Mouse (Mus musculus): ENCODE measurements at regions not wholly inside any gene's neighbourhood (a gene's known extent, or its start where the extent isn't known, plus 50 kb on each side); places are given as distances from the start of the nearest gene placed in this dataset.

DNA sequence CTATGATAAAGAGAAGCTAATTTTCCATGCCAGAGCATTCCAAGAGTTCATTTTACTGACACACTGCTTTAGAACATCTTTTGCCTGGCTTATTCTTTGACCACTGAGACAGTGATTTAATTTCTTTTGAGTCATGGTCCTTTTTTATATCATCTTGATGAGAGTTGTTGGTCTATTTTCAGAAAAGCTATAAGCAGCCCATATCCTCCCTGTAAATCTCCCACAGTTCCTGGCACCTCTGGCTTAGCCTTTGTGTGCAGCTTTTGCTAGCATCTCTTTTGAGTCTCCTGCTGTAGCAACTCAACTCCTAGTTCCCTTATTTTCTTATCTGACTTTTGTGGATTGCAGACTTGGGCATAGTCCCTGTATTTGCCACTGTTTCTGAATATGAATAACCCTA is 207.5 kb upstream of the 4931417E11Rik start:
- DNase-seq (ENCODE audit: low spot score) = no peak
- H3K4me3 ChIP-seq (ENCODE audit: low read depth, low read length) = no peak overlapping the region
- no peaks in the 10 kb centered on the region for H3K36me3 ChIP-seq (replicated peaks; ENCODE audit: control insufficient read depth, insufficient read depth, low read length)
- H3K27ac ChIP-seq (ENCODE audit: low read depth) = no peak overlapping the region
- H3K4me2 ChIP-seq (ENCODE audit: low read depth, low read length) = no peak overlapping the region
- H3K4me1 ChIP-seq (ENCODE audit: control insufficient read depth, insufficient read depth) = no peaks in the 10 kb centered on the region
- H3K9ac ChIP-seq (replicated peaks; ENCODE audit: low read depth, low read length) = no peak overlapping the region
- H3K27me3 ChIP-seq (ENCODE audit: control insufficient read depth, insufficient read depth, low read length) = no peaks in the 10 kb centered on the region
- ATAC-seq (ENCODE audit: insufficient read depth, low read depth) = no peak
- H3K9me3 ChIP-seq (replicated peaks; ENCODE audit: control insufficient read depth, low read length) = no peaks in the 10 kb centered on the region
- TF ChIP-seq EP300 (IDR thresholded peaks at IDR 0.05; ENCODE audit: low read depth) (no peak), CTCF (IDR thresholded peaks at IDR 0.05; ENCODE audit: low read depth) (no peak)

DNA sequence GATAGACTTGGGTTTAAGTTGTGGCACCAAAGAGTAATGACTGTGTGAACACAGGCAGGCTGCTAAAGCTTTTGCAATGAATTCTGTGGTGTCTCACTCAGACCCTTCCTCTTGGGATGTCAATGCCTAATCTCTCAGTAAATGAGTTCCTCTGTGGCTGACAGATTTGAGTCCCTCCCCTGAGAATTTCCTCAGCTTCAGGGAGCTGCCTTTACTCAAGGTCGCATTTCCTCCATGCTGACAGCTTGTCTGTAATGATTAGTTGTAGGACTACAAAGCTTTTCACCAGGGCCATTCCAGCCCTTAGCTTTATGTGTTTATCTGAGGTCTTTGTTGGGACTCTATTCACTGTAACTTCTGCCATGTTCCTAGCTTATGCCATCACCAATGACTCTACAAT is 199.9 kb upstream of the 4931417E11Rik start:
- no peak for DNase-seq (ENCODE audit: low spot score)
- H3K9me3 ChIP-seq (replicated peaks; ENCODE audit: control insufficient read depth, low read length) = no peaks in the 10 kb centered on the region
- no peaks in the 10 kb centered on the region for H3K27me3 ChIP-seq (ENCODE audit: control insufficient read depth, insufficient read depth, low read length)
- no peak overlapping the region for H3K4me3 ChIP-seq (ENCODE audit: low read depth, low read length)
- WGBS = 10% methylated on average over 1 of the region's 1 CpGs
- H3K4me1 ChIP-seq (ENCODE audit: control insufficient read depth, insufficient read depth) = no peaks in the 10 kb centered on the region; the same call in 1 of the 2 replicates
- TF ChIP-seq EP300 (IDR thresholded peaks at IDR 0.05; ENCODE audit: low read depth) (no peak), CTCF (IDR thresholded peaks at IDR 0.05; ENCODE audit: low read depth) (no peak)
- no peak overlapping the region for H3K4me2 ChIP-seq (ENCODE audit: low read depth, low read length)
- H3K27ac ChIP-seq (ENCODE audit: low read depth) = no peak overlapping the region
- ATAC-seq (ENCODE audit: insufficient read depth, low read depth) = no peak
- no peak overlapping the region for H3K9ac ChIP-seq (replicated peaks; ENCODE audit: low read depth, low read length)
- H3K36me3 ChIP-seq (replicated peaks; ENCODE audit: control insufficient read depth, insufficient read depth, low read length) = no peaks in the 10 kb centered on the region

DNA sequence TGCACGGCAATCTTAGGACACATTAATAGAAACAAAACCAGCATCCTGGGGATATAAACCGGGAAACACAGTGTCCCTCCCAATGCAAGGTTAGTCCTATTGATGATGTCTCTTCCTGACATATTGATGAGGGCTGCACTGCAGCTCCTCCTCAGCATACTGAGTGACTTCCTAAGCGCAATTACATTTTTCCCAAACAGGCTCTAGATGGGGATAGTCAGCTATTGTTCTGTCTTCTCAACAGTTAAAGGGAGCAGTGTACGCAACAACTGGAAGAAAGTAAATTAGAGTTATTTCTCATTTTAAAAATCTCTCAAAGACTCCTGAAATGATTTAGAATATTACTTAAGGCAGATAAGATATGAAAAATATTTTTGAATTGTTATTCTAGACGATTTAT is 189.5 kb upstream of the 4931417E11Rik start:
- no peak overlapping the region for H3K4me2 ChIP-seq (ENCODE audit: low read depth, low read length)
- no peak for DNase-seq (ENCODE audit: low spot score)
- ATAC-seq (ENCODE audit: insufficient read depth, low read depth) = no peak
- no peaks in the 10 kb centered on the region for H3K27me3 ChIP-seq (ENCODE audit: control insufficient read depth, insufficient read depth, low read length)
- no peak overlapping the region for H3K27ac ChIP-seq (ENCODE audit: low read depth)
- no peak for TF ChIP-seq CTCF (IDR thresholded peaks at IDR 0.05; ENCODE audit: low read depth)
- no peak for TF ChIP-seq EP300 (IDR thresholded peaks at IDR 0.05; ENCODE audit: low read depth)
- WGBS = 63% methylated on average over 5 of the region's 5 CpGs
- no peak overlapping the region for H3K9ac ChIP-seq (replicated peaks; ENCODE audit: low read depth, low read length)
- no peaks in the 10 kb centered on the region for H3K36me3 ChIP-seq (replicated peaks; ENCODE audit: control insufficient read depth, insufficient read depth, low read length)
- H3K9me3 ChIP-seq (replicated peaks; ENCODE audit: control insufficient read depth, low read length) = no peaks in the 10 kb centered on the region
- no peaks in the 10 kb centered on the region for H3K4me1 ChIP-seq (ENCODE audit: control insufficient read depth, insufficient read depth)
- H3K4me3 ChIP-seq (ENCODE audit: low read depth, low read length) = no peak overlapping the region

DNA sequence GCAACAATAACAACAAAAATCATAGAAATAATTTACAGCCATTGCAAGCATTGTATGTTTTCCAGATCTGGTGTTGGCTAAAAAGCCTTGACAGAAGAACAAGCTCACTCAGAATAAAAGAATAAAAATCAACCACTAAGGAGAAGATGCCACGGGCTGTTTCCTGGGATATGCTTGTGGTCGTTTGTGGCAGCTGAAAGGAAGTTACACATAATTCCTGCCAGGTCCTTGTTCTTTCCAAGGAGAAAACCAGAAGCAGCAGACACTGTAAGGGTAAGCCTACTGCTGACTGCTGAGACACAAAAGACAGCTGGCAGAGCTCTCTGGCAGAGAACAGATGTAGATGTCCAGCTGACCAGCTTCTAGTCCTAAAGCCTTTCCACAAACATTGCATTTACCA is 175.9 kb upstream of the 4931417E11Rik start:
- Histone ChIP-seq H3K9ac (replicated peaks; ENCODE audit: low read depth, low read length) (no peak overlapping the region), H3K4me2 (ENCODE audit: low read depth, low read length) (no peak overlapping the region), H3K9me3 (replicated peaks; ENCODE audit: control insufficient read depth, low read length) (no peaks in the 10 kb centered on the region), H3K4me3 (ENCODE audit: low read depth, low read length) (no peak overlapping the region), H3K27ac (ENCODE audit: low read depth) (no peak overlapping the region), H3K27me3 (ENCODE audit: control insufficient read depth, insufficient read depth, low read length) (no peaks in the 10 kb centered on the region), H3K4me1 (ENCODE audit: control insufficient read depth, insufficient read depth) (no peaks in the 10 kb centered on the region), H3K36me3 (replicated peaks; ENCODE audit: control insufficient read depth, insufficient read depth, low read length) (no peaks in the 10 kb centered on the region)
- ATAC-seq (ENCODE audit: insufficient read depth, low read depth) (no peak), DNase-seq (ENCODE audit: low spot score) (no peak)
- no peak for TF ChIP-seq CTCF (IDR thresholded peaks at IDR 0.05; ENCODE audit: low read depth)
- no peak for TF ChIP-seq EP300 (IDR thresholded peaks at IDR 0.05; ENCODE audit: low read depth)
- WGBS = 23% methylated on average over 2 of the region's 2 CpGs

DNA sequence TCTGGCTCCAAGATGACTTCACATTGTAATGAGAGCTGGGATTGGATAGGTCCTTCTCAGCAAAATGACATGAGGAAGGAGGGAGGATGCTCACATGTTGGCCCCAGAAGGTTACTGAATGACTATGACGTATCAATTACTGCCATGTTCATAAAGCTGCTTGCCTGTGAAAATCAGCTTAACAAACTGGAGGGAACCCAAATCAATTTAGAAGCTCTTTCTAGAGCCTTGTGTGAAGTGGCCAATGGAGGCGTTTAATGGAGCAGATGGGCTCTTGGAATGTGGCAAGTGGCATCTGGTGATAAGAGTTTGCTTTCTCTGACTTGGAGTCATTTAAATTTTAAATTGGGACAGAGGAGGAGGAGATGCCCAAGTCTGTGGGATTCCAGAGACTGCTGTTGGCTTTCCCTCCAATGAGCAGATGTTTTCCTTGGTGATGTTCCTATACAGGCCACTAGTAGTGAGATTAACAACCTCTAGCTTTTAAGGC is 175.4 kb upstream of the 4931417E11Rik start:
- Histone ChIP-seq H3K4me3 (ENCODE audit: low read depth, low read length) (no peak overlapping the region), H3K36me3 (replicated peaks; ENCODE audit: control insufficient read depth, insufficient read depth, low read length) (no peaks in the 10 kb centered on the region), H3K27ac (ENCODE audit: low read depth) (no peak overlapping the region), H3K4me1 (ENCODE audit: control insufficient read depth, insufficient read depth) (no peaks in the 10 kb centered on the region), H3K9ac (replicated peaks; ENCODE audit: low read depth, low read length) (no peak overlapping the region), H3K4me2 (ENCODE audit: low read depth, low read length) (no peak overlapping the region), H3K27me3 (ENCODE audit: control insufficient read depth, insufficient read depth, low read length) (no peaks in the 10 kb centered on the region), H3K9me3 (replicated peaks; ENCODE audit: control insufficient read depth, low read length) (no peaks in the 10 kb centered on the region)
- WGBS = 25% methylated on average over 2 of the region's 2 CpGs
- peak; percentile 6 for DNase-seq (ENCODE audit: low spot score)
- ATAC-seq (ENCODE audit: insufficient read depth, low read depth) = 0 out of 2 replicates have a peak, but pooled peaks have one; percentile 39
- TF ChIP-seq CTCF (IDR thresholded peaks at IDR 0.05; ENCODE audit: low read depth) (no peak), EP300 (IDR thresholded peaks at IDR 0.05; ENCODE audit: low read depth) (no peak)

DNA sequence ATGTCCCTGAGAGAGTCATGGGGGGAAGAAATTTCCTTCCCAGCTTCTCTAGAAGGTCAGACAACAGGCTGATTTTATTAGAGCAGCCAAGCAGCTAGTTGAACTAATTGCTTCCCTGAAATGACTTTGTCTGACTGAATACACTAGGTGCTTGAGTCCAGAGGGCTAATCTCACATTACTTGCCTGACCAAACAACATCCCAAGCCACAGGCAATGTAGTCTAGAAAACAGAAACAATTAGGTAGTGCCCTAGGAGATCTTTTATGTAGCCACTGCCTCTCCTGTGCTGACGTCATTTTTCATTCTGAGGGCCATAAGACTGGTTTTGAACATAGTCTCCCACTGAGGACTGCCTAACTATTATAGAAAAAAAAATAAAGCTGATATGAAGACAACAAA is 159.1 kb upstream of the 4931417E11Rik start:
- no peak overlapping the region for H3K4me2 ChIP-seq (ENCODE audit: low read depth, low read length)
- ATAC-seq (ENCODE audit: insufficient read depth, low read depth) (no peak), DNase-seq (ENCODE audit: low spot score) (no peak)
- TF ChIP-seq CTCF (IDR thresholded peaks at IDR 0.05; ENCODE audit: low read depth) (no peak), EP300 (IDR thresholded peaks at IDR 0.05; ENCODE audit: low read depth) (no peak)
- 63% methylated on average over 1 of the region's 1 CpGs for WGBS
- no peaks in the 10 kb centered on the region for H3K36me3 ChIP-seq (replicated peaks; ENCODE audit: control insufficient read depth, insufficient read depth, low read length)
- H3K27me3 ChIP-seq (ENCODE audit: control insufficient read depth, insufficient read depth, low read length) = no peaks in the 10 kb centered on the region
- H3K4me3 ChIP-seq (ENCODE audit: low read depth, low read length) = no peak overlapping the region
- H3K4me1 ChIP-seq (ENCODE audit: control insufficient read depth, insufficient read depth) = no peaks in the 10 kb centered on the region
- no peak overlapping the region for H3K27ac ChIP-seq (ENCODE audit: low read depth)
- no peaks in the 10 kb centered on the region for H3K9me3 ChIP-seq (replicated peaks; ENCODE audit: control insufficient read depth, low read length)
- H3K9ac ChIP-seq (replicated peaks; ENCODE audit: low read depth, low read length) = no peak overlapping the region
